Mouse (Mus musculus) bone marrow macrophage, adult 2 months (primary cell): Measurements from ENCODE around the gene Sipa1l3.

Experiments
- CTCF ChIP-seq: IDR thresholded peaks from 2 replicates; pipeline ENCODE4 v1.5.1; 2012; ENCODE audit warnings: low read depth, mild to moderate bottlenecking, low read length, moderate library complexity
- POLR2A ChIP-seq: IDR thresholded peaks from 2 replicates; pipeline ENCODE4 v1.6.1; 2012; ENCODE audit warnings: mild to moderate bottlenecking, low read depth, low read length, borderline replicate concordance

- TF ChIP-seq CTCF (no peak), POLR2A (no peak)
Observed at GRCm38 (mm10) chr7:29294111-29294761, 224.2 kb downstream of the Sipa1l3 start.
